Mouse (Mus musculus): ENCODE results near the gene Zmym5. TPM values are rescaled to one million over a fixed set of nuclear protein-coding genes. Genes with fewer than 3 reads are reported as not detected.
"Not testable (repeated sequence)": the region's sequence is repeated elsewhere in the genome, so short reads cannot be mapped to it uniquely, and the experiment has no call there.

Zmym5 gene
- 29.9 and 30.4 TPM in 2 replicates for polyA plus RNA-seq (2015; fragmentation: Nextera tagmentation; extraction: Ambion mirVana)

GRCm38 (mm10) chr14:56811701-56812339 lies at the start of gene Zmym5:
Gene Zmym5 (minus strand): TSS chr14:56811716.
- not testable (repeated sequence) for H3K27me3 ChIP-seq, H3K9me3 ChIP-seq, H3K36me3 ChIP-seq
- Histone ChIP-seq H3K4me1 (replicated peaks) (peaks cover 32% of the 10 kb centered on the region), H3K4me2 (peak within 1 kb of the TSS; percentile 73), H3K9ac (peak within 1 kb of the TSS; percentile 72), H3K27ac (replicated peaks) (peak within 1 kb of the TSS; percentile 94), H3K4me3 (peak within 1 kb of the TSS; percentile 76)
- ATAC-seq (ENCODE audit: low FRiP score, low read depth): peak; percentile 99
- WGBS: under 1% methylated on average over 41 of the region's 72 CpGs

GRCm38 (mm10) chr14:56849681-56850080 lies 38.2 kb upstream of the Zmym5 start:
- H3K9me3 ChIP-seq: peaks cover 10% of the 10 kb centered on the region
- no peak overlapping the region for H3K27ac ChIP-seq (replicated peaks)
- H3K27me3 ChIP-seq: no peaks in the 10 kb centered on the region
- no peaks in the 10 kb centered on the region for H3K36me3 ChIP-seq
- no peaks in the 10 kb centered on the region for H3K4me1 ChIP-seq (replicated peaks)
- ATAC-seq (ENCODE audit: low FRiP score, low read depth): no peak
- H3K4me2 ChIP-seq: no peak overlapping the region
- H3K9ac ChIP-seq: no peak overlapping the region
- no peak overlapping the region for H3K4me3 ChIP-seq
- WGBS: 76% methylated on average over 2 of the region's 2 CpGs

GRCm38 (mm10) chr14:56848322-56848721 lies 36.8 kb upstream of the Zmym5 start:
- Histone ChIP-seq H3K9me3 (no peaks in the 10 kb centered on the region), H3K27ac (replicated peaks) (no peak overlapping the region), H3K36me3 (no peaks in the 10 kb centered on the region), H3K4me2 (no peak overlapping the region), H3K4me1 (replicated peaks) (no peaks in the 10 kb centered on the region), H3K9ac (no peak overlapping the region), H3K27me3 (no peaks in the 10 kb centered on the region), H3K4me3 (no peak overlapping the region)
- no peak for ATAC-seq (ENCODE audit: low FRiP score, low read depth)
- 65% methylated on average over 2 of the region's 2 CpGs for WGBS

- WGBS: 9% methylated on average over 2 of the region's 2 CpGs
- Histone ChIP-seq H3K27ac (replicated peaks) (no peak overlapping the region), H3K36me3 (no peaks in the 10 kb centered on the region), H3K9me3 (no peaks in the 10 kb centered on the region), H3K4me3 (no peak overlapping the region), H3K9ac (no peak overlapping the region), H3K27me3 (no peaks in the 10 kb centered on the region), H3K4me1 (replicated peaks) (no peaks in the 10 kb centered on the region), H3K4me2 (no peak overlapping the region)
- ATAC-seq (ENCODE audit: low FRiP score, low read depth): peak; percentile 83
These were observed 33.0 kb upstream of the Zmym5 start for GRCm38 (mm10) chr14:56844507-56844906.

- Histone ChIP-seq H3K27ac (replicated peaks) (no peak overlapping the region), H3K4me2 (no peak overlapping the region), H3K9me3 (no peaks in the 10 kb centered on the region), H3K4me3 (no peak overlapping the region), H3K27me3 (no peaks in the 10 kb centered on the region), H3K36me3 (no peaks in the 10 kb centered on the region), H3K4me1 (replicated peaks) (no peaks in the 10 kb centered on the region), H3K9ac (no peak overlapping the region)
- no peak for ATAC-seq (ENCODE audit: low FRiP score, low read depth)
- WGBS: 55% methylated on average over 4 of the region's 4 CpGs
These were observed 32.5 kb upstream of the Zmym5 start for GRCm38 (mm10) chr14:56844033-56844432.

GRCm38 (mm10) chr14:56834576-56834975 lies 23.1 kb upstream of the Zmym5 start:
- H3K9ac ChIP-seq; H3K36me3 ChIP-seq; H3K9me3 ChIP-seq; H3K27ac ChIP-seq (replicated peaks); H3K27me3 ChIP-seq; H3K4me1 ChIP-seq (replicated peaks); ATAC-seq (ENCODE audit: low FRiP score, low read depth); H3K4me2 ChIP-seq; H3K4me3 ChIP-seq: not testable (repeated sequence)
- WGBS: 78% methylated on average over 5 of the region's 5 CpGs

- H3K27me3 ChIP-seq; H3K4me2 ChIP-seq; H3K9me3 ChIP-seq; H3K9ac ChIP-seq; H3K27ac ChIP-seq (replicated peaks); H3K4me3 ChIP-seq; H3K36me3 ChIP-seq; ATAC-seq (ENCODE audit: low FRiP score, low read depth); H3K4me1 ChIP-seq (replicated peaks): not testable (repeated sequence)
- 84% methylated on average over 10 of the region's 10 CpGs for WGBS
These were observed 21.7 kb upstream of the Zmym5 start for GRCm38 (mm10) chr14:56833211-56833610.

- 75% methylated on average over 1 of the region's 1 CpGs for WGBS
- H3K36me3 ChIP-seq: no peaks in the 10 kb centered on the region
- H3K9ac ChIP-seq: no peak overlapping the region
- no peak overlapping the region for H3K4me3 ChIP-seq
- no peaks in the 10 kb centered on the region for H3K9me3 ChIP-seq
- ATAC-seq (ENCODE audit: low FRiP score, low read depth): no peak
- no peaks in the 10 kb centered on the region for H3K27me3 ChIP-seq
- H3K4me2 ChIP-seq: no peak overlapping the region
- no peak overlapping the region for H3K27ac ChIP-seq (replicated peaks)
- no peaks in the 10 kb centered on the region for H3K4me1 ChIP-seq (replicated peaks)
These were observed 21.1 kb upstream of the Zmym5 start for GRCm38 (mm10) chr14:56832563-56833113.

GRCm38 (mm10) chr14:56832147-56832546 lies 20.6 kb upstream of the Zmym5 start:
- 93% methylated on average over 3 of the region's 3 CpGs for WGBS
- Histone ChIP-seq H3K27me3 (no peaks in the 10 kb centered on the region), H3K9me3 (no peaks in the 10 kb centered on the region), H3K4me2 (no peak overlapping the region), H3K27ac (replicated peaks) (no peak overlapping the region), H3K9ac (no peak overlapping the region), H3K4me3 (no peak overlapping the region), H3K36me3 (no peaks in the 10 kb centered on the region), H3K4me1 (replicated peaks) (no peaks in the 10 kb centered on the region)
- no peak for ATAC-seq (ENCODE audit: low FRiP score, low read depth)

GRCm38 (mm10) chr14:56830491-56831045 lies 19.1 kb upstream of the Zmym5 start:
- H3K36me3 ChIP-seq: no peaks in the 10 kb centered on the region
- H3K9me3 ChIP-seq: no peaks in the 10 kb centered on the region
- ATAC-seq (ENCODE audit: low FRiP score, low read depth): no peak
- H3K9ac ChIP-seq: no peak overlapping the region
- no peaks in the 10 kb centered on the region for H3K27me3 ChIP-seq
- no peak overlapping the region for H3K4me2 ChIP-seq
- no peak overlapping the region for H3K4me3 ChIP-seq
- H3K4me1 ChIP-seq (replicated peaks): no peaks in the 10 kb centered on the region
- H3K27ac ChIP-seq (replicated peaks): no peak overlapping the region

- no peak overlapping the region for H3K4me2 ChIP-seq
These were observed 13.0 kb upstream of the Zmym5 start for GRCm38 (mm10) chr14:56824562-56824961.

GRCm38 (mm10) chr14:56817616-56818015 lies 6.1 kb upstream of the Zmym5 start:
- Histone ChIP-seq H3K27ac (replicated peaks) (no peak overlapping the region), H3K4me3 (no peak overlapping the region), H3K4me1 (replicated peaks) (peaks cover 8% of the 10 kb centered on the region), H3K4me2 (0 out of 2 replicates have a peak overlapping the region, but pooled peaks have one; percentile 11), H3K27me3 (no peaks in the 10 kb centered on the region), H3K9me3 (no peaks in the 10 kb centered on the region; the same call in 1 of the 2 replicates), H3K36me3 (no peaks in the 10 kb centered on the region), H3K9ac (no peak overlapping the region)
- 12% methylated on average over 11 of the region's 11 CpGs for WGBS
- ATAC-seq (ENCODE audit: low FRiP score, low read depth): no peak

More at GRCm38 (mm10) chr14:56824562-56824961, 13.0 kb upstream of the Zmym5 start:
- H3K27me3 ChIP-seq: no peaks in the 10 kb centered on the region
- H3K36me3 ChIP-seq: no peaks in the 10 kb centered on the region
- H3K9me3 ChIP-seq: no peaks in the 10 kb centered on the region; the same call in 1 of the 2 replicates
- no peak overlapping the region for H3K4me3 ChIP-seq
- H3K9ac ChIP-seq: no peak overlapping the region
- H3K27ac ChIP-seq (replicated peaks): no peak overlapping the region
- H3K4me1 ChIP-seq (replicated peaks): no peaks in the 10 kb centered on the region
- ATAC-seq (ENCODE audit: low FRiP score, low read depth): no peak
